29 mouse cellular contexts compared by ENCODE assay signal in the genomic region with DNA sequence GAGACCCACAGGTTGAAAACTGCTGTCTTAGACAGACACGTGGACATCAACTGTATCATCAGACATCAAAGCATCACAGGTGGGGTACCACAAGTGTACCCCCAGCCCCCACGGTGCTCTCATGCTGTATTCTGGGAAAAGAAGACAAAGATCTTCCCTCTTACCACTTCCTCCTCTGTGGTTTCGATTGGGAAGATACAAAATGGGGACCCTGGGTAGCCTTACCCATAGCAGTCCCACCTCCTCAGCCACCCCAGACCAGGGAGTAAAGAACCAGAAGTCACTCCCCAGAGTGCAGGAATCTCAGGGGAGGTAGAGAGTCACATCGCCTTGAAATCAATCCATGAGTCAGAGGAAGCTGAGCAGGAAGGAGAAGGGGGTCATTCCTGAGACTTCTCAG.
A peak's percentile ranks its signal among the peaks of the same experiment; 100 is the strongest.
DNase-seq lines count a peak whose midpoint lies in the region; ATAC-seq and TF ChIP-seq lines count a peak whose summit lies in the region.
"Had no signal": no experiment of that assay in that cellular context is flagged by ENCODE, and none has a peak within 500 bp of the region (broad histone marks: within the 10 kb centered on the region; RNA-seq: fewer than 3 reads in every experiment).

No protein-coding gene starts in this region.

- no peak for TF ChIP-seq CTCF in kidney, postnatal 0 days (IDR thresholded peaks at IDR 0.05; ENCODE audit: low read depth)
- no peak for TF ChIP-seq CTCF in cortical plate, adult 2 months (IDR thresholded peaks at IDR 0.05; ENCODE audit: extremely low read depth, insufficient read depth, low read length)

- H3K9ac ChIP-seq in forebrain, embryonic 12.5 days: no peak overlapping the region
- H3K9ac ChIP-seq in kidney, postnatal 0 days (ENCODE audit: low read depth, low read length): no peak overlapping the region
- H3K9ac ChIP-seq: embryonic facial prominence, embryonic 15.5 days; hindbrain, embryonic 13.5 days; limb, embryonic 15.5 days; liver, embryonic 13.5 days; neural tube, embryonic 12.5 days had no signal

- WGBS in forebrain, embryonic 12.5 days: 86% methylated on average over 4 of the region's 4 CpGs
- WGBS in forebrain, embryonic 10.5 days: 82% methylated on average over 4 of the region's 4 CpGs
- 58% methylated on average over 4 of the region's 4 CpGs for WGBS in kidney, postnatal 0 days

- DNase-seq in forebrain, embryonic 10.5 days (ENCODE audit: extremely low spot score, low spot score): no peak
- peak; percentile 18 for DNase-seq in kidney, postnatal 0 days (ENCODE audit: low spot score)
- DNase-seq in kidney, adult 11 months: no peak
- DNase-seq in MN1 (ENCODE audit: low spot score): no peak
- no peak for DNase-seq in urinary bladder, postnatal 36 days (ENCODE audit: low spot score in 2 of 2)
- DNase-seq: adrenal gland, postnatal 14 days; cerebellum, adult 11 months; cerebellum, adult 9-11 months; gastrocnemius, adult 2 months; gastrocnemius, postnatal 36 days; heart, postnatal 36 days; kidney, postnatal 25 days; liver, embryonic 13.5 days; lung, adult 18-20 months; lung, postnatal 4 days; midbrain, embryonic 14.5 days; right cerebral cortex, postnatal 4 days had no signal

- H3K27me3 ChIP-seq in forebrain, embryonic 12.5 days: no peaks in the 10 kb centered on the region
- H3K27me3 ChIP-seq in forebrain, embryonic 10.5 days (ENCODE audit: poor library complexity, severe bottlenecking): no peaks in the 10 kb centered on the region
- H3K27me3 ChIP-seq in kidney, postnatal 0 days (ENCODE audit: insufficient read depth, low read length): no peaks in the 10 kb centered on the region
- H3K27me3 ChIP-seq: embryonic facial prominence, embryonic 15.5 days; limb, embryonic 15.5 days; liver, embryonic 13.5 days had no signal

- H3K4me1 ChIP-seq in forebrain, embryonic 12.5 days: peaks cover 47% of the 10 kb centered on the region
- H3K4me1 ChIP-seq in forebrain, embryonic 10.5 days: peaks cover 27% of the 10 kb centered on the region
- peaks cover 18% of the 10 kb centered on the region for H3K4me1 ChIP-seq in kidney, postnatal 0 days (replicated peaks; ENCODE audit: insufficient read depth, low read length)
- peaks cover 15% of the 10 kb centered on the region for H3K4me1 ChIP-seq in cortical plate, adult 2 months (ENCODE audit: control insufficient read depth, insufficient read depth, low read length)
- H3K4me1 ChIP-seq: liver, embryonic 13.5 days had no signal

- no peaks in the 10 kb centered on the region for H3K36me3 ChIP-seq in forebrain, embryonic 12.5 days (replicated peaks)
- H3K36me3 ChIP-seq in forebrain, embryonic 10.5 days (replicated peaks): no peaks in the 10 kb centered on the region
- H3K36me3 ChIP-seq in kidney, postnatal 0 days (ENCODE audit: insufficient read depth, low read length): no peaks in the 10 kb centered on the region
- H3K36me3 ChIP-seq: embryonic facial prominence, embryonic 10.5 days; embryonic facial prominence, embryonic 15.5 days; G1E; hindbrain, embryonic 13.5 days; limb, embryonic 10.5 days; limb, embryonic 15.5 days; liver, embryonic 13.5 days; neural tube, embryonic 12.5 days had no signal

- H3K4me2 ChIP-seq in forebrain, embryonic 12.5 days: no peak overlapping the region
- no peak overlapping the region for H3K4me2 ChIP-seq in kidney, postnatal 0 days (ENCODE audit: low read length)
- H3K4me2 ChIP-seq: embryonic facial prominence, embryonic 15.5 days; hindbrain, embryonic 13.5 days; limb, embryonic 15.5 days; liver, embryonic 13.5 days had no signal

- no peak for ATAC-seq in forebrain, embryonic 12.5 days (ENCODE audit: low FRiP score)
- ATAC-seq in kidney, postnatal 0 days (replicated peaks; ENCODE audit: low FRiP score, low read depth): no peak
- 0 out of 2 replicates have a peak, but pooled peaks have one; percentile 14 for ATAC-seq in megakaryocyte progenitor cell, adult 5-6 weeks (replicated peaks; ENCODE audit: poor library complexity)
- ATAC-seq: intestine, embryonic 16.5 days; lung, postnatal 0 days had no signal

- peak overlapping the region; percentile 47; the same call in 1 of the 2 replicates for H3K27ac ChIP-seq in forebrain, embryonic 12.5 days
- no peak overlapping the region for H3K27ac ChIP-seq in forebrain, embryonic 10.5 days
- no peak overlapping the region for H3K27ac ChIP-seq in kidney, postnatal 0 days
- peak overlapping the region; percentile 7; the same call in 1 of the 2 replicates for H3K27ac ChIP-seq in cortical plate, adult 2 months (ENCODE audit: insufficient read depth, low read length)
- H3K27ac ChIP-seq: embryonic facial prominence, embryonic 10.5 days; embryonic facial prominence, embryonic 15.5 days; gastrocnemius, adult 2 months; limb, embryonic 10.5 days; liver, embryonic 13.5 days; neural tube, embryonic 12.5 days had no signal

- H3K9me3 ChIP-seq in forebrain, embryonic 12.5 days: no peaks in the 10 kb centered on the region
- no peaks in the 10 kb centered on the region for H3K9me3 ChIP-seq in forebrain, embryonic 10.5 days
- H3K9me3 ChIP-seq in kidney, postnatal 0 days (replicated peaks; ENCODE audit: low read length): no peaks in the 10 kb centered on the region
- H3K9me3 ChIP-seq: embryonic facial prominence, embryonic 10.5 days; embryonic facial prominence, embryonic 15.5 days; G1E; hindbrain, embryonic 13.5 days; limb, embryonic 10.5 days; limb, embryonic 15.5 days; liver, embryonic 13.5 days; neural tube, embryonic 12.5 days had no signal

- TF ChIP-seq POLR2A in cortical plate, adult 2 months (IDR thresholded peaks at IDR 0.05; ENCODE audit: extremely low read depth, insufficient read depth, low read length): no peak

- H3K4me3 ChIP-seq in forebrain, embryonic 12.5 days (replicated peaks): no peak overlapping the region
- no peak overlapping the region for H3K4me3 ChIP-seq in forebrain, embryonic 10.5 days
- H3K4me3 ChIP-seq in kidney, postnatal 0 days (replicated peaks; ENCODE audit: low read depth, low read length): no peak overlapping the region
- no peak overlapping the region for H3K4me3 ChIP-seq in cortical plate, adult 2 months (ENCODE audit: insufficient read depth, low read length)
- H3K4me3 ChIP-seq: embryonic facial prominence, embryonic 10.5 days; embryonic facial prominence, embryonic 15.5 days; gastrocnemius, adult 2 months; hindbrain, embryonic 13.5 days; limb, embryonic 10.5 days; limb, embryonic 15.5 days; liver, embryonic 13.5 days; neural tube, embryonic 12.5 days had no signal

Comparison
In these comparisons a context has a peak if more than half of its experiments do, and no peak if none do; other contexts are left out.
1. H3K27ac ChIP-seq: peak in forebrain, embryonic 12.5 days (single experiment) and cortical plate, adult 2 months (single experiment); none in forebrain, embryonic 10.5 days (single experiment) and kidney, postnatal 0 days (single experiment).